In the genomic region with DNA sequence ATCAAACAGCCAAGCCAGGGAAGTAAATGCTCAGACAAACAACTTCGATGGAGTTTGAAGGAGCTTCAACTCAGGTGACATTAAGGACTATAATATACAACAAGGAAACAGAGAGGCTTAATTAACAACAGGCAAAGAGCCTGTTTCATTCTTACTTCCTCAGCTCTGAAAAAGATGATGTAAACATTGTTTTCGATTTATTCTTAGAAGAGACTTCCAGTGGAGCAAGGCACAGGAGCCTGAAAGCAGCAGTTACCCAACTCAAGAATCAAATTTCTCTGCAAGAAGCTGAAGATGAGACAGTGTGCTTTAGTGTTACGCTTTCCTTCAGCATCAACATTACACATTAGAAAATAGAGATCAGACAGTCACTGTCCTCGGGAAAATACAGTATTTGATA, we compare ENCODE assay signal across 25 mouse cellular contexts.
"Had no signal": no experiment of that assay in that cellular context is flagged by ENCODE, and none has a peak within 500 bp of the region (broad histone marks: within the 10 kb centered on the region; RNA-seq: fewer than 3 reads in every experiment).

No protein-coding gene starts in this region.

- H3K4me2 ChIP-seq: heart, embryonic 13.5 days; heart, embryonic 15.5 days; hindbrain, embryonic 14.5 days; intestine, embryonic 15.5 days; limb, embryonic 12.5 days; liver, embryonic 11.5 days had no signal

- H3K9me3 ChIP-seq: heart, embryonic 10.5 days; heart, embryonic 13.5 days; heart, embryonic 15.5 days; intestine, embryonic 15.5 days; limb, embryonic 10.5 days; limb, embryonic 12.5 days had no signal

- H3K4me1 ChIP-seq: heart, embryonic 10.5 days; heart, embryonic 15.5 days; intestine, embryonic 15.5 days; limb, embryonic 10.5 days; limb, embryonic 12.5 days had no signal

- H3K27ac ChIP-seq: gastrocnemius, adult 2 months; heart, embryonic 10.5 days; heart, embryonic 13.5 days; heart, embryonic 15.5 days; hindbrain, embryonic 14.5 days; intestine, embryonic 15.5 days; layer of hippocampus, adult 2 months; left cerebral cortex, adult 2 months; limb, embryonic 10.5 days; limb, embryonic 12.5 days had no signal

- H3K27me3 ChIP-seq: heart, embryonic 13.5 days; heart, embryonic 15.5 days; intestine, embryonic 15.5 days; limb, embryonic 12.5 days had no signal

- ATAC-seq: hindbrain, embryonic 16.5 days; inflammation-experienced regulatory T-cells, adult 6 months; intestine, embryonic 15.5 days; intestine, postnatal 0 days had no signal

- H3K9ac ChIP-seq: heart, embryonic 13.5 days; heart, embryonic 15.5 days; hindbrain, embryonic 14.5 days; intestine, embryonic 15.5 days; limb, embryonic 12.5 days had no signal

- H3K36me3 ChIP-seq: heart, embryonic 10.5 days; heart, embryonic 13.5 days; heart, embryonic 15.5 days; intestine, embryonic 15.5 days; limb, embryonic 10.5 days; limb, embryonic 12.5 days had no signal

- H3K4me3 ChIP-seq: gastrocnemius, adult 2 months; heart, embryonic 10.5 days; heart, embryonic 13.5 days; heart, embryonic 15.5 days; intestine, embryonic 15.5 days; layer of hippocampus, adult 2 months; left cerebral cortex, adult 2 months; limb, embryonic 10.5 days; limb, embryonic 12.5 days had no signal

- DNase-seq: gastrocnemius, adult 2 months; gastrocnemius, postnatal 14 days; gastrocnemius, postnatal 36 days; heart, adult 18-20 months; heart, postnatal 14 days; heart, postnatal 36 days; kidney, adult 18-20 months; kidney, adult 8-10 months; kidney, postnatal 10 days; kidney, postnatal 25 days; kidney, postnatal 4 days; liver had no signal
